Mouse (Mus musculus) liver, embryonic 13.5 days (tissue): Measurements from ENCODE around the gene Pdss2. TPM values are rescaled to one million over a fixed set of nuclear protein-coding genes. Genes with fewer than 3 reads are reported as not detected.

ENCODE experiments used
- ATAC-seq: fragments of 200-750 bp; cut with Nextera tagmentation; 2 replicates; pipeline ENCODE4 v1.8.0; 2017; ENCODE audit warnings: low read depth, mild to moderate bottlenecking, moderate number of reproducible peaks, moderate library complexity
- DNase-seq: peaks from one replicate; pipeline ENCODE4 v3.0.0; 2022
- H3K27ac ChIP-seq: fragments of 300-500 bp; sonication (generic); 2 replicates; pipeline ENCODE4 v1.5.1; 2015; ENCODE audit warnings: moderate library complexity, mild to moderate bottlenecking, inconsistent platforms
- H3K27me3 ChIP-seq: fragments of 300-500 bp; sonication (generic); 2 replicates; pipeline ENCODE4 v1.6.1; 2015; ENCODE audit warnings: mild to moderate bottlenecking, inconsistent platforms
- H3K36me3 ChIP-seq: fragments of 300-500 bp; sonication (generic); 2 replicates; pipeline ENCODE4 v1.6.1; 2015; ENCODE audit warnings: mild to moderate bottlenecking, inconsistent platforms
- H3K4me1 ChIP-seq: fragments of 300-500 bp; sonication (generic); replicated peaks from 2 replicates; pipeline ENCODE4 v1.6.1; 2015; ENCODE audit warnings: inconsistent platforms
- H3K4me2 ChIP-seq: fragments of 300-500 bp; sonication (generic); 2 replicates; pipeline ENCODE4 v1.6.1; 2015; ENCODE audit warnings: inconsistent platforms, mild to moderate bottlenecking, moderate library complexity
- H3K4me3 ChIP-seq: fragments of 300-500 bp; sonication (generic); replicated peaks from 2 replicates; pipeline ENCODE4 v1.5.1; 2015; ENCODE audit warnings: mild to moderate bottlenecking, inconsistent platforms
- H3K9ac ChIP-seq: fragments of 300-500 bp; sonication (generic); 2 replicates; pipeline ENCODE4 v1.6.1; 2015; ENCODE audit warnings: mild to moderate bottlenecking, inconsistent platforms
- H3K9me3 ChIP-seq: fragments of 300-500 bp; sonication (generic); replicated peaks from 2 replicates; pipeline ENCODE4 v1.6.1; 2016; ENCODE audit warnings: inconsistent platforms
- whole genome bisulfite sequencing: fragments of 180-500 bp; shearing (Covaris S2); methylation state at CpG from one replicate; pipeline ENCODE4 v1.1.7; 2015; ENCODE audit not compliant: insufficient replicate concordance; 5-methylcytosine and 5-hydroxymethylcytosine counted together
- polyA plus RNA-seq: library from polyadenylated mRNA; unstranded; fragments of >200 nt; fragmentation: Nextera tagmentation; extraction: Ambion mirVana; gene quantifications from 2 replicates; pipeline ENCODE4 v1.2.1, GENCODE M21; 2015

The Pdss2 gene
- polyA plus RNA-seq: 9.0 and 10.5 TPM in 2 replicates

DNA sequence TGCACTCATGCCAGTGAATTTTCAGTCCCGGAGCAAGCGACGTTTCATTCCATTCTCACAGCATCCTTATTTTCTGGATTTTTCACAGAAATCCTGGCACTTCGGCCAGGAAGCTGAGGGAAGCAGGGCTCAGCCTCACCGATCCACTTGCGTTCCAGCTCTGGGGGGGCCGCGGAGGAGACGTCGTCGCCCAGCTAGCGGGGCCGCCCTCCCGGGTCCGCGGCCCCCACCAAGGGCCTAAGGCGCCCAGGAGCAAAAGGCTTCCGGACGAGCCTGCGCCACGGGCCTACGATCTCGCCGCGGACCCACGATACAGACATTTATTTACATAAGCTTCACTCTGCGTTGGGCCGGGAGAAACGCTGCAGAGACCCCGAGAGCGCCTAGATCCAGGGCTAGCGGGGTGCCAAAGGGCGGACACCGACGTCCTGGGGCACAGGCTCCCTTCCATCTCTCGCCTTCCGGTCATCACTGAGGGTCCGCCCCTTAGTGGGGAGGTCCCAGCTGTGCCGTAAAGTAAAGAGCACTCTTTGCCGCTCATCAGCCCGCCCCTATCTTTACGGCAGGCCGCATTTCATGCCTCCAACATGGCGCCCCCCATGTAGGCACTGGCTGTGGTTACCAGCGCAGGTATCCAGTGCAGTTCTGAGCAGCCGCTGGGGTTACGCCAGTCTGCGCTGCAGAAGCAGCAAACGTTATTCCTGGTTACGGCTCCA is at the start of gene Pdss2:
TSS of gene Pdss2 (plus strand) at position 577 of the 716 bp plus-strand sequence.
- Histone ChIP-seq H3K9ac (peak within 1 kb of the TSS; percentile 94), H3K4me2 (peak within 1 kb of the TSS; percentile 91), H3K27ac (peak within 1 kb of the TSS; percentile 86), H3K4me3 (peak within 1 kb of the TSS; percentile 85), H3K36me3 (no peaks in the 10 kb centered on the region), H3K27me3 (no peaks in the 10 kb centered on the region), H3K9me3 (no peaks in the 10 kb centered on the region), H3K4me1 (peaks cover 31% of the 10 kb centered on the region)
- WGBS: under 1% methylated on average over 50 of the region's 50 CpGs
- DNase-seq (peak; percentile 93), ATAC-seq (peak; percentile 98)

GRCm38 (mm10) chr10:43172066-43172465 is 49.2 kb upstream of the Pdss2 start:
- Histone ChIP-seq H3K9me3 (no peaks in the 10 kb centered on the region), H3K27ac (no peak overlapping the region), H3K36me3 (no peaks in the 10 kb centered on the region), H3K9ac (no peak overlapping the region), H3K4me3 (no peak overlapping the region), H3K27me3 (peaks cover 87% of the 10 kb centered on the region), H3K4me2 (no peak overlapping the region), H3K4me1 (peaks cover 7% of the 10 kb centered on the region; the same call in 1 of the 2 replicates)
- no peak for DNase-seq
- ATAC-seq: no peak
- WGBS: 6% methylated on average over 7 of the region's 7 CpGs

DNA sequence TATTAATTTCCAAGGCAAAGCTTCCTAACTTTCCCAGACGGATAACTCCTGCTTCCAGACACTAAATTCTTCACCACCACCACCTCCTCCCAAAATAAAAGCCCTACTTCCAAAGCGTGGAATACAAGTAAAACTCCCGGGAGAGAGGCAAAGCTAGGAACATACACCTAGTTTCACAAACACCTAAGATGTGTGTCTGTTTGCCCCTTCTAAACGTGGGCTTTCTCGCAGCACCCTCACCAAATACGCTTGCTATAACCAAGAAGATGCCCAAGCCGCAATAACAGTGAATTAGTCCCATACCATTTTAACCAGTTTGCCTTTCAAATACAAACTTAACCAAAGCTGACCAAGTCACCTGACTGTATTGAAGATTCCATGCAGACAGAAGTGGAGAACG is 48.7 kb upstream of the Pdss2 start:
- Histone ChIP-seq H3K36me3 (no peaks in the 10 kb centered on the region), H3K9me3 (no peaks in the 10 kb centered on the region), H3K4me3 (peak overlapping the region; percentile 55; the same call in 1 of the 2 replicates), H3K9ac (no peak overlapping the region), H3K27me3 (peaks cover 89% of the 10 kb centered on the region), H3K4me1 (peaks cover 7% of the 10 kb centered on the region; the same call in 1 of the 2 replicates), H3K27ac (no peak overlapping the region), H3K4me2 (peak overlapping the region; percentile 72)
- 12% methylated on average over 8 of the region's 8 CpGs for WGBS
- no peak for DNase-seq
- no peak for ATAC-seq

DNA sequence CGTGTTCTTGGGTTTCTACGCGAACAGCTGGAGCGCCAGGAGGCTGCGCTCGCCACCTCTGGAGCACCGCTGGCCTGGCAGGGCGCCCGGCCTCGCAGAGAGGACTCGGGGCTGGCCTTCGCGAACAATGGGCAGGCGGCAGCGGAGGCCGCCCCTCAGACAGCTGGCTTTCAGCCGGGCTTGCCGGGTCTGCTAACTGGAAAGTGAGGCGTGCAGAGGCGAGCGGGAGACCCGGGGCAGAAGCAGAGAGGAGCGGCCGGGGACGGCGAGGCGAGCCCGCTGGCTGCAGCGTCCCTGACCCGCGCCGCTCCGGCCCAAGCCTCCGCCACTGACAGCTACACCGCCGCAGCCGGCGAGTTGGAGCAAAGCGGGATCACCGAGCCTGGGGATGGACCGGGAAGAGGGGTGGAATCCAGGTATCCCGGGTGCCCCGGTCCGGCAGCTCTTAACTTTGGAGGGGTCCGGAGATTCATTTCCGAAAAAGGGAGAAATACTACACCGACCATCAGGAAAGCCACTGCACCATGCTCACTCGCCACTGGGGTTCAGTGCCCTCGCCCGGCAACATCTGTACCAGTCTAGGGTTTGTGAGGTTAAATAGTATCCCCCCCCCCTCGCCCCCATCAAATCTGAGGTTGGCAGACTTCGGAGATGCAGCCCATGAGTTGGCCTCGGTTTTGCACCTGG is 48.0 kb upstream of the Pdss2 start:
- no peak for ATAC-seq
- H3K4me1 ChIP-seq: peaks cover 7% of the 10 kb centered on the region; the same call in 1 of the 2 replicates
- no peaks in the 10 kb centered on the region for H3K9me3 ChIP-seq
- H3K4me3 ChIP-seq: peak overlapping the region; percentile 55
- under 1% methylated on average over 53 of the region's 53 CpGs for WGBS
- DNase-seq: no peak
- H3K4me2 ChIP-seq: peak overlapping the region; percentile 72
- H3K9ac ChIP-seq: no peak overlapping the region
- no peaks in the 10 kb centered on the region for H3K36me3 ChIP-seq
- peaks cover 92% of the 10 kb centered on the region for H3K27me3 ChIP-seq
- H3K27ac ChIP-seq: no peak overlapping the region

GRCm38 (mm10) chr10:43173828-43174325 is 47.4 kb upstream of the Pdss2 start:
- Histone ChIP-seq H3K9ac (no peak overlapping the region), H3K27me3 (peaks cover 93% of the 10 kb centered on the region), H3K4me2 (peak overlapping the region; percentile 72), H3K27ac (no peak overlapping the region), H3K36me3 (no peaks in the 10 kb centered on the region), H3K9me3 (no peaks in the 10 kb centered on the region), H3K4me3 (peak overlapping the region; percentile 55), H3K4me1 (peaks cover 7% of the 10 kb centered on the region; the same call in 1 of the 2 replicates)
- ATAC-seq (no peak), DNase-seq (no peak)
- 1% methylated on average over 28 of the region's 38 CpGs for WGBS

DNA sequence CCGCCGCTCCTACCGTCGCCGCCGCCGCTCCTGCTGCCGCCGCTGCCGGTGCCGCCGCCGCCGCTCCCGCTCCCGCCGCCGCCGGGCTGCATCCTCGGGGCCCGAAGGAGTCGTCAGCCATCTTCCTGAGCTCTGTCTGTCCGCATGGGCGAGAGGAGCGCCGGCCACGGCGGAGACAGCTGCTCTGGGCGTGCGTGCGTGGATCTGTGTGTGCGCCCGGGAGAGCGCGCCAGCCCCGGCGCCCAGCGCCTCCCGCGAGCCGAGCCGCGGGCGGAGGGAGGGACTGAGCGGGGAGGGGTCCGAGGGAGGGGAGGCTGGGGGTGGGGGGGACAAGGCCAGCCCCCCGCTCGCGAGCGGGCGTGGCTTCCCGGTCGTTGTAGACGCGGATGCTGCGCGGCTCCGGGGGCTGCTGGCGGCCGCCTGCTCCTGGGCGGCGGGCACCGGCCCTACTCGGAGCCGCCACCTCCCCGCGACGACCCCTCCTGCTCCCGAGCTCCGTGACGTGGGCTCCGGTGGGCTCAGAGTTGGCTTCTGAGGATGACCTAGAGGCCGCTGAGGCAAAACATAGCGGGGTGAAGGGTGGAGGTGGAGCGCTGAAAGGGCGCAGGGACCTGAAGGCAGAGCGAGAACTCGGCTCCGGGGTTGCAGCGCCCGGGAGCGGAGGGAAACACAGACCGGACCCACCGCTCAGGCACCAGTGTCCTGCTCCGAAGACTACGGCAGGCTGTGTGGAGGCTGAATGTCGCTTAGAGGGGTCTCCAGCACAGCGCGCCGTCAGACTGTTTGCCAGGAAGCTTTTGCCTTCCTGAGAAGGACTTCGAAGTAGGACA is 46.7 kb upstream of the Pdss2 start, which contains the start of the genes Sobp and 9030612E09Rik:
TSS of gene Sobp (minus strand) at position 205 of the 830 bp plus-strand sequence.
TSS of gene 9030612E09Rik (plus strand) at position 379 of the 830 bp plus-strand sequence.
- no peak for ATAC-seq
- Histone ChIP-seq H3K27ac (no peak within 1 kb of the TSS), H3K4me3 (peak within 1 kb of the TSS; percentile 55)

GRCm38 (mm10) chr10:43175156-43175601 is 46.1 kb upstream of the Pdss2 start:
- no peak overlapping the region for H3K9ac ChIP-seq
- no peaks in the 10 kb centered on the region for H3K36me3 ChIP-seq
- H3K27ac ChIP-seq: no peak overlapping the region
- no peaks in the 10 kb centered on the region for H3K9me3 ChIP-seq
- peaks cover 90% of the 10 kb centered on the region for H3K27me3 ChIP-seq
- 1% methylated on average over 18 of the region's 18 CpGs for WGBS
- peak overlapping the region; percentile 72 for H3K4me2 ChIP-seq
- ATAC-seq (no peak), DNase-seq (no peak)
- peak overlapping the region; percentile 55 for H3K4me3 ChIP-seq
- peaks cover 7% of the 10 kb centered on the region; the same call in 1 of the 2 replicates for H3K4me1 ChIP-seq

More for the DNA sequence above, 46.7 kb upstream of the Pdss2 start, which contains the start of the genes Sobp and 9030612E09Rik:
- under 1% methylated on average over 75 of the region's 91 CpGs for WGBS
- Histone ChIP-seq H3K36me3 (no peaks in the 10 kb centered on the region), H3K9ac (no peak within 1 kb of the TSS), H3K4me1 (peaks cover 7% of the 10 kb centered on the region; the same call in 1 of the 2 replicates), H3K4me2 (peak within 1 kb of the TSS; percentile 72), H3K27me3 (peaks cover 93% of the 10 kb centered on the region), H3K9me3 (no peaks in the 10 kb centered on the region)
- DNase-seq: no peak

- ATAC-seq: no peak
- Histone ChIP-seq H3K27ac (no peak overlapping the region), H3K9ac (no peak overlapping the region), H3K9me3 (no peaks in the 10 kb centered on the region), H3K4me3 (no peak overlapping the region), H3K27me3 (peaks cover 44% of the 10 kb centered on the region), H3K36me3 (no peaks in the 10 kb centered on the region), H3K4me1 (no peaks in the 10 kb centered on the region), H3K4me2 (no peak overlapping the region)
- WGBS: 48% methylated on average over 5 of the region's 5 CpGs
- DNase-seq: no peak
These were observed 40.9 kb upstream of the Pdss2 start for GRCm38 (mm10) chr10:43180313-43180912.

DNA sequence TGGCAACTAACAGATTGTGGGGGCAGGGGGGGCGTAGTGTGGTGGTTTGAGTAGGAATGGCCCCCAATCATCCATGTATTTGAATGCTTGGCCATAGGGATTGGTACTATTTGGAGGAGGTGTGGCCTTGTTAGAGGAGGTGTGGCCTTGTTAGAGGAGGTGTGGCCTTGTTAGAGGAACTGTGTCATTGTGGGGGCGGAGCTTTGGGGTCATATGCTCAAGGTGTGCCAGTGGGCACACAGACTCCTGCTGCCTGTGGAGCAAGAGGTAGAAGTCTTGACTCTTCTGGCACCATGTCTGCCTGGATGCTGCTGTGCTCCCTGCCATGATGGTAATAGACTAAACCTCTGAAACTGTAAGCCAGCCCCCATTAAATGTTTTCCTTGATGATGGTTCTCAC is 21.1 kb upstream of the Pdss2 start:
- no peaks in the 10 kb centered on the region for H3K27me3 ChIP-seq
- ATAC-seq (no peak), DNase-seq (no peak)
- no peak overlapping the region for H3K27ac ChIP-seq
- H3K4me3 ChIP-seq: no peak overlapping the region
- H3K9me3 ChIP-seq: no peaks in the 10 kb centered on the region
- WGBS: 82% methylated on average over 2 of the region's 2 CpGs
- H3K4me2 ChIP-seq: no peak overlapping the region
- no peaks in the 10 kb centered on the region for H3K36me3 ChIP-seq
- H3K4me1 ChIP-seq: no peaks in the 10 kb centered on the region
- no peak overlapping the region for H3K9ac ChIP-seq

DNA sequence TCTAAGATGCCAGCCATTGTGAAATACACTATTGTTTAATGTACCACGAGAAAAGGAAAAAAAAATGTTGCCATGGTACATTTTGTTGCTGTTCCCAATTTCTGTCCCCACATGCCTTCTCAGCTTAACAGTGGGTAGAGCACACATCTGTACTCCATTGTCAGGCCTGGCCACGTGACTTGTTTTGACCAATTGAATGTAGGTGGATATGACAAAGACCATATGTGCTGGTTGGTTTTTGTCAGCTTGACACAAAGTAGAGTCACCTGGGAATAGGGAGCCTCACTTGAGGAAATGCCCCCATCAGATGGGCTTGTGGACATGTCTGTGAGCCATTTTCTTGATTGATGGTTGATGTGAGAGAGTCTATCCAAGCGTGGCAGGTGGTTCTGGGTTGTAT is 17.4 kb upstream of the Pdss2 start:
- Histone ChIP-seq H3K4me1 (no peaks in the 10 kb centered on the region), H3K36me3 (no peaks in the 10 kb centered on the region), H3K4me3 (no peak overlapping the region), H3K27me3 (no peaks in the 10 kb centered on the region), H3K9ac (no peak overlapping the region), H3K4me2 (no peak overlapping the region), H3K27ac (no peak overlapping the region), H3K9me3 (no peaks in the 10 kb centered on the region)
- ATAC-seq: no peak
- 62% methylated on average over 3 of the region's 3 CpGs for whole genome bisulfite sequencing
- DNase-seq: no peak
